Mouse (Mus musculus) retina, postnatal 7 days (tissue): ENCODE results near the gene 4921507P07Rik.
A peak's percentile ranks its signal among the peaks of the same experiment; 100 is the strongest.
"Not testable (repeated sequence)": the region's sequence is repeated elsewhere in the genome, so short reads cannot be mapped to it uniquely, and the experiment has no call there.

Experiments
- DNase-seq: peaks from one replicate; pipeline ENCODE4 v3.0.0-alpha.2; 2012; ENCODE audit warnings: low read depth, low spot score

4921507P07Rik gene

DNA sequence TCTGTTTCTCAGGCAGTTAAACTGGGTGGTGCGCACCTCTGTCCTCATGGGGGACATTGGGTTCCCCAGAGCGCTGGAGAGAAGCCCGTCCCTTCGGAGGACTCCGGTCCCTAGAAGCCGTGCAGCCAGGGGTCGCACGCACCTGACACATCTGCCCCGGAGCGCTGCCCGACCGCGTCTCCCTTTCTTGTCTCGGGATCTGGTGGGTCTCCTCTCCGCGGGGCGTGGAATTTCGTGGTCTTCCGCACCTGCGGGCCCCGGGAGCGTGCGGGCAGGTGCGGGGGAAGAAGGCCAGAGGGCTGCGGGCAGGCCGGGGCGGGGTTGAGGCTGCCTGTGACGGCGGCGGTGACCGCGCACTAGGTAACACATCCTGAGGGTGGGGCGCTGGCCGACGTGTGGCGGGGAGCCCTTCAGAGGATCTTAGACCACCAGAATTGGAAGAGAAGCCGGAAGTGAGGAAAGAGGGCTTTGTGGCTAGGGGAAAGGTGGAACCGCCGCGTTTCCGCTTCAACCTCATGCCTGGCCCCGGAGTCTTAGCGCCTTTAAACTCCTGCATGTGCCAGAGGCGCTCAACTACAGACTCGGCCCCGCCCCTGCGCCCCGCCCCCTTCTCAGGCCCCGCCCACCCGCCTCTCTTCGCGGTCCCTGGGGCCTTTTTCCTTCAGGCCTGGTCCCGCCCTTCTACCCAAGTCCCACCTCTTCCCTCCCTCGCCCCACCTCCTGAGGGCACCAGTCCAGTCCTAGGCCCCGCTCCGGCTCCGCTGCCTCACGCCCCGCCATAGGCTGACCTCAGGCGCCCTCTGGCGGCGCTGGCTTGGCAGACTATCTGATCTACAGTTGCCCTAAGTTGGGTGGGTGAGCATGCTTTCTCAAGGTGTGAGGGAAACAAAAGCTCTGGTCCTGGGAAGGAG, at the start of gene 4921507P07Rik:
TSS of gene 4921507P07Rik (minus strand) at position 332 of the 911 bp plus-strand sequence.
- DNase-seq, result peak; percentile 84

DNA sequence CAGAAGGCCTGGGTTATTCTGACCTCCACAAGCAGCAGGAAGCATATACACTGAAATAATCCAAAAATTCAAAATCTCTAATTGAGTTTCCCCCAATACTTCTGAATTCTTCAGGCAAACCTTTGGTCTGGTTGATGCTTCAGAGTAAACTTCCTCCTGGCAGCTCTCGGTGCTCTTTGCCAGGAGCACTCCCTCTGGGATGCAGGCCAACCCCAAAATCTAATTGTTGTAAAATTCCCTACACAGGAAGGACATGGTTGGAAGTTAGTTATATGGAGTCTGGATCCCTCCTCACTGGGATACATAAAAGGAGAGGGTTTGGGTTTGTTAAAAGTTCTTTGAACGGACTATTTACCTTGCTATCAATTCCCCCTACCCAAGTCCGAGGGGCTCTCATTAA, 48.3 kb upstream of the 4921507P07Rik start:
- no peak for DNase-seq

DNA sequence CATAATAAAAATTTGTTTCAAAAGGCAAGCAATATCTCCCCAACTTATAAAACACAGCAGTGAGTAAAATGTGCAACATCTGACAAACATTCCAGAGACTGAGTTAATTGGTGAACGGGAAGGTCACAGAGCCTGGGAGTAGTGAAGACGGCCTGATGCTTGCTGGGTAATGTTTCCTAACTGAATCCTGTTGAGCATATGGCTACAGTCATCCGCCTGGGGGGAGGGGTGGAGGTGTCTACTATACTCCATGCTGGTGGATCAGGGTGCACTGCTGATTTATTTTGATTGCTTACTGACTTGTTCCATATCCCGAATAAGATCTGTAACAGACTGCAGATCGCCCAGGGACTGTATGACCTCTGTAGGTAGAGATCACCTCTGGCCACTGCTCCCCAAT, 45.5 kb upstream of the 4921507P07Rik start:
- DNase-seq, result no peak

DNA sequence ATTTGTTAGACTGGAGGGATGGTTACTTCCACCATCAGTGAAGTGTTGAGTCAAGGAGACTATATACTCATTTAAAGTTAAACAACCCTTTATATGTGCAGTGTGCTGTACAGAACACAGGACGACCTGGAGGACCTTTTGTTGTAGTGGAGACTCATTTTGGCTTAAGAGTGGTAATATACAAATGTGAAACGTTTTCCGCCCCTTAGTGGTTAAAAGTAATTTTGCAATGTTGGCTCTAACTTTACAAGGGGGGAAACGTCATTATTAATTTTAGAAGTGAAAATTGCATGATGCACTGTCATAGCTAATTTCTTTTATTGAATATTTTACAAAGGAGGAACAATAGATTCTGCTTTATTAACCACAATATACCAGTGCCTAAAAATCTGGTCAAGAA, 43.9 kb upstream of the 4921507P07Rik start:
- DNase-seq, result no peak

DNA sequence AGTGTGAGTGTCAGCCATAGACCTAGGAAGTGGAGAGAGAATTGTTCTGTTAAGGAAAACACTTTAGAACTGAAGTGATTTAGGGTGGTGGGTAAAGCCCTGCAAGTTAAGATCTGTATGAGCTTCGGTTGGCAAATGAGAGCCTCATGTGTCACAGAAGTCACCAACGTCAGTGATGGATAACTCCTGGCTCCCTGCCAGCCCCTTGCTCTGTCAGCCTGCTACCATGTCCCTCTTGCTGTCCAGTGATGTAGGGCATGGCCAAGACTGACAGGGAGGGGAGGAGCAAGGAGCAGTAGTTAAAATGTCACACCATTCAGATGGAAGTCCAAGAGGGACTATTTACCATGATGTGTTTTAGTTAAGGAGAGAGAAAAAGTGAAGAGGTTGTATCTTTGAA, 43.2 kb upstream of the 4921507P07Rik start:
- no peak for DNase-seq

DNA sequence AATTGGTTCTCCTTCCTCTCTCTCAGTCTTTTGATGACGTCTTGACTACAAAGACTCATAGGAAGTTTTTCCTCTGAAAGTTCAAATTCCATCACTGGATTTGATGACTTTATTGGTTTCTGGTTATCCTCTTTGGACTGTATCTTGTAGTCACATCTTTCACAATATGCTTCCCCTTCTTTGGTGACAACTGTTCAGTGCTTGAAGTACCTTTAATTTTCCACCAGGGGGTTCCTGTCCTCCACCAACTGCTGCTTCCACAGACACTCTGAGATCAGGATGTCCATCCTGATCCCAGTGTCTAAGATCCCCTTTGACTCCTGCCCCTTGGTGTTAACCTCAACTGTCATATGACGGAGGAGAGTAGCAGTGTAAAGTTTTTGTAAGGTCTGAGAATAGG, 29.7 kb upstream of the 4921507P07Rik start:
- DNase-seq, result not testable (repeated sequence)

DNA sequence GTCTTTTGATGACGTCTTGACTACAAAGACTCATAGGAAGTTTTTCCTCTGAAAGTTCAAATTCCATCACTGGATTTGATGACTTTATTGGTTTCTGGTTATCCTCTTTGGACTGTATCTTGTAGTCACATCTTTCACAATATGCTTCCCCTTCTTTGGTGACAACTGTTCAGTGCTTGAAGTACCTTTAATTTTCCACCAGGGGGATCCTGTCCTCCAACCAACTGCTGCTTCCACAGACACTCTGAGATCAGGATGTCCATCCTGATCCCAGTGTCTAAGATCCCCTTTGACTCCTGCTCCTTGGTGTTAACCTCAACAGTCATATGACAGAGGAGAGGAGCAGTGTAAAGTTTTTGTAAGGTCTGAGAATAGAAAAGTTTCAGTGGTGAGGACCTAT, 21.8 kb upstream of the 4921507P07Rik start:
- DNase-seq, result not testable (repeated sequence)

DNA sequence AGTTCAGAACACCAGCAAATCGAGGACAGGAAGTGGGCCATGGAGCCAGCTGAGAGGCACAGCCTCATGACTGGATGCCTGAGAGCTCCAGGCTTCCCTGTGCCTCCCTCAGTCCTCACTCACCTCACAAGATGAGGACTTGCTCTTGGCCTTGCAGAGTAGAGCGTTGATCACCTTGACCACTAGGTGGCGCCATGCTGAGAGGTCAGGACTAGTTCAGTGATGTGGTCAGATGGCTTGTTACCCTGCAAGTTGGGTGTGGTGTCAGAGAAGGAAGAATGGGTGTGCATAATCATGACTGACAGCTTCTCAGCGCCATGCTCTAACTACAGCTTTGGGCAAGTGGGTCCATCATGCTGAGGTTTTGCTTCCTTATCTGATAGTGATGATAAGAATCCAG, 5.2 kb upstream of the 4921507P07Rik start:
- DNase-seq, result peak; percentile 28

DNA sequence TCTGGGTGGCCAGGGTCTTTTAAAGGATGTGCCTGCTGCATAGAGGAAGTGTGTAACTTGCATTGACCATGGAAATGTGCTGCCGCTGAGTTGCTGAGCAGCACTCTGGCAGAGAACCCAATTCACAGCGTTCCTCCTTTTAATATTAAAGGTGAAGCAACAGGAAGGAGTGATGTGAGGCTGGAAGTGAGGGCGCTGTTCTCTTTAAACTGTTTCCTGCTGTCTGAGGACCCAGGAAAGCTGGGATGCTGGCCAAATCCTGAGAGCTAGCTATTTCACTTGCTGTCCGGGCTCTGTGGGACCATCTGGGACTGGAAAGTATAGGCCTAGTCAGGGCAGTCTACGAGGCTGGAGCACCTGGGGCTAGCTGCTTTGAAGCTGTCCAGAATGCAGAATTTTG, 2.1 kb upstream of the 4921507P07Rik start:
- no peak for DNase-seq

DNA sequence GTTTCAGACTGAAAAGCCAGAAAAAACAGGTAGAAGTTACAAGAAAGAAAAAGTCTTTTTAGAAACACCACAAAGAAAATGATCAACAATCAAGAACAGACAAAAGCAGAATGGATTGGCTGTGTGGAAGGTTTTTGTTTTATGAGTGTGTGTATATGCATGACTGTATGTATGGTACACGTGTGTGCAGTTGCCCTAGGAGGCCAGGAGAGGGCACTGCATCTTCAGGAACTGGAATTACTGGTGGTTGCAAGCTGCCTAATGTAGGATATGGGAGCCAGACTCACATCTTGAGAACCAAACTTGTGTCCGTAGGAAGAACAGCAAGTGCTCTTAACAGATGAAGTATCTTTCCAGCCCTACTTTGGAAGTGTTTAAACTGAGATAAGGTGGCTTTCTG, 2.1 kb downstream of the 4921507P07Rik start:
- DNase-seq, result no peak

DNA sequence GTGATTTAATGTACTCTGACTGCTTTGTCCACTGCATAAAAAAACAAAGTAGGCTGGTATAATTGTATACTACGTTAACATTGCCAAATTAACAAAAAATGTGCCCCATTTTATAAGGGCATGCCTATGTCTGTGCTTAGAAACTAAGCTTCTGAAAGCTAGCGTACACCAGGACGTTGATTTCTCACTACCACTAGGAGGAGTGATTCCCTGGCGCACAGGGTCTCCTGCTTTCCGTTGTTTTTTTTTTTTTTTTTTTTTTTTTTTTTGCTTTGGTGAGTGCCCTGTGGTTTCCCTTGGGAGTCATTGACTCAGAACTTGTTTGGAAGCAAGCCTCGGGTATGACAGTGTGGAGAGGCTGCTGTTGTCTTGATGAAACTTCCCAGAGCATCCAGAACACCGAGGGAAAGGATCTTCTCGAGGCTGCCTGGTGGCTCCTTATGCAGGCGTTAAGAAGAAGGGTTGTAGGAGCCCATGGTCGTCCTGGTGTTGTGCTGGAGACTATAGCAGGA, 3.0 kb downstream of the 4921507P07Rik start:
- no peak for DNase-seq

DNA sequence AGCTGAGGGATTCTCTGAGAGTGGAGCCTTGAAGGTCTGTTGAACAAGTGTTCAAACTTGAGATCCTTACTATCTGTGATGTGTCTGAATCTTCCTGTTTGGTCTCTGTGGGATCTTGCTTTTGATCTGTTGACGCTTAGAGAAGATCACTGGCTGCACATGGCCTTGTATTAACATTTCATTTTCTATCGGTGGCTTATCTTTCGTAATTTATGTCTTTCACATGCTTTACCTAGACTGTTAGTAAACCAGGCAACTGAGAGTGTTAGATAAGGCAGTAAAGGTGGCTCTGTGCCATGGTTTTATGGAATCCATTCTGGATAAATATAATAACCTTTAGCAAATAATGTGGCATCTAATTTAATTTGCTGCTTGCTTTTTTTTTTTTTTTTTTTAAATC, 6.2 kb downstream of the 4921507P07Rik start:
- no peak for DNase-seq

DNA sequence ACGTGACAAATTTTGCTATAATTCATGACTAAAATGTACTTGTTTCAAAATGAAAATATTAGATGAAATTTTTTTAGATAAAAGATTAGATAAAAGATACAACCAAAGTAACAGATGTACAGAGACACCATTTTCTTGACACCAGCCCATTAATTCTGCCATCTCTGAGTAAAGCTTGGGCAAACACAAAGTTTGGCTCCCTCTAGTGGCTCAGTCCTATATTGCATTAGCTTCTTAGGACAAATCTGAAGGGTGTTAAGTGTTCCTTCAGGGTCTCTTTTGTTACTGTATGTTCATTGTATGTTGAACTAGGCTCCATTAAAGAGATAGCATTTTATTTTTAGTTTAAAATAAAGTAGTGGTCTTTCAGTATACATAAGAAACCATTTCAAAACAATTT, 8.2 kb downstream of the 4921507P07Rik start:
- DNase-seq, result peak; percentile 71

DNA sequence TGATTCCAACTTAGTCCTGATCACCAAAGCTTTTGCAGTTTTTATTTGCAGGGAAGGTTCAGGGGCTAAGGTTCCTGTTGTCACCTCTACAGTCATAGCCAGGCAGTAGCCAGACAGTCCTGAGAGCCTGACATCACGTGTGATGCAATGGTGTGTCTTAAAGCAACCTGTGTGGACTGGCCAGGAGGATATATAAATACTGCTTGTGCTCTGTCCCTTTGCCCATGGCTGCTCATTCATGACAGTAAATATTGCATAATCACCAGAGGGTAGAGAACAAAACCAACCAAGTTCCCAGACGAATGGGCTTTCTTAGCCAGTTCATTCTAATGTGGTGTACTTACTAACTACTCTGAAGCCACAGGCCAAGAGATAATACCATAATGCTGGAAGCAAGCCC, 9.0 kb downstream of the 4921507P07Rik start:
- no peak for DNase-seq

DNA sequence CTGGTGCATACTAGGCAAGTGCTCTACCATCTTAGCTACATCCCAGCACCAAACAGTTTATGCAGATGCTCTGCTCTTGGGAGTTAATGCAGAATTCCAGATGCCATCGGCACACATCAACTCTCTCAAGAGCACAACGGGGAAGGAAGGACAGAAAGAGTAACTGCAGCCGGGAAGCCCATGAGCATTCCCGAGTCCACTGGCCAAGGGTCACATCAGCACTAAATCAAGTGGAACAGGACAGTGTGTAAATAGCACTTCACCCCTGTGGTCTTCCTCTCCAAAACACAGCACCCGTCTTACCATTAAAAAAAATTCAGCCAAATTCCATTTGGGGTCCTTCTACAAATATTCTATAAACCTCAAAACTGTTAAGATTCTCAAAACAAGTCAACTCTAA, 10.1 kb downstream of the 4921507P07Rik start:
- DNase-seq, result no peak

DNA sequence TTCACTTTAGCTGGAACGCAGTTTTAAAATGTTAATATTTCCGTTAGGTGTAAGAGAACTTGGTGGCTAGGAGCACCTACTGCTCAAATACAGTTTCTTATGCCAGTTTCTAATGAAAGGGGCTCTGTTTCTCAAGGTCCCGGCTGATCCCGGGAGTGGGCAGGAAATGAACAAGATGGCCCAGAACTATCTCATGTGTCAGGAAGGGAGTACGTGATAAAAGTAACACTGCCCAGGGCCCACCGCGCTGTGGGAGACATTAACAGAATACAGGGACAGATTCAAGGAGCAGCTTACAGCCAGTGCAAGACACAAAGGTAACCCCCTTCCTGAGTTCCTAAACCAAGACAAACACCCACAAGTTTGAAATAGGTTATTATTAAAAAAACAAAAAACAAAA, 10.7 kb downstream of the 4921507P07Rik start:
- DNase-seq, result no peak

DNA sequence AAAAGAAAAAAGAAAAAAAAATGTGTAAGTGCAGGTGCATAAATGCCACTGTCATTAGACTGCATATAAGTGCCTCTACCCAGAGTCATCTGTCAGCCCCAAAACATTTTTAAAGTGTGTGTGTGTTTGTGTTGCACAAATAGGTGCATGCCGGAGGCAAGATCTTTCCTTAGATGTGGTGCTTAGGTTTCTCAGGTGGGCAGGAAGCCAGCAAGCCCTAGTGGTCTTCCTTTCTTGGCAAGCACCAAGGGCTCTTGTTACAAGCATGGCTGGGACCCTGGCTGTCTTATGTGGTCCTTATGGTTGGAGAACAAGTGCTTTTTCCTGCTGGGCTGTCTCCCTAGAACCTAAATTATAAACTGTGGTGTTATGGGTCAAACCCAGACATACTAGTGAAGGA, 24.8 kb downstream of the 4921507P07Rik start:
- no peak for DNase-seq

DNA sequence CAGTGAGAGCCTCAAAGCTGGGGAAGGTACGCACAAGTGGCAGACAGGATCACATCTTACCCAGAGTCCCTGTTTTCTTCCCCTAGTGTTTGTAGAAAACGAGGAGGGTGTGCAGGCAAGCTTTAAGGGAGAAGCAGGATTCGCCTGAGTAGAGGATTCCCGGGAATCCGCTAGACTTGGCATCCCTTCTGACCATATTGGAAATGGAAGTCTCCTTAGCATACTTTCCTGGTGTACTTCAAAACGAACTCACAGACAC, 29.5 kb downstream of the 4921507P07Rik start:
- DNase-seq, result no peak

DNA sequence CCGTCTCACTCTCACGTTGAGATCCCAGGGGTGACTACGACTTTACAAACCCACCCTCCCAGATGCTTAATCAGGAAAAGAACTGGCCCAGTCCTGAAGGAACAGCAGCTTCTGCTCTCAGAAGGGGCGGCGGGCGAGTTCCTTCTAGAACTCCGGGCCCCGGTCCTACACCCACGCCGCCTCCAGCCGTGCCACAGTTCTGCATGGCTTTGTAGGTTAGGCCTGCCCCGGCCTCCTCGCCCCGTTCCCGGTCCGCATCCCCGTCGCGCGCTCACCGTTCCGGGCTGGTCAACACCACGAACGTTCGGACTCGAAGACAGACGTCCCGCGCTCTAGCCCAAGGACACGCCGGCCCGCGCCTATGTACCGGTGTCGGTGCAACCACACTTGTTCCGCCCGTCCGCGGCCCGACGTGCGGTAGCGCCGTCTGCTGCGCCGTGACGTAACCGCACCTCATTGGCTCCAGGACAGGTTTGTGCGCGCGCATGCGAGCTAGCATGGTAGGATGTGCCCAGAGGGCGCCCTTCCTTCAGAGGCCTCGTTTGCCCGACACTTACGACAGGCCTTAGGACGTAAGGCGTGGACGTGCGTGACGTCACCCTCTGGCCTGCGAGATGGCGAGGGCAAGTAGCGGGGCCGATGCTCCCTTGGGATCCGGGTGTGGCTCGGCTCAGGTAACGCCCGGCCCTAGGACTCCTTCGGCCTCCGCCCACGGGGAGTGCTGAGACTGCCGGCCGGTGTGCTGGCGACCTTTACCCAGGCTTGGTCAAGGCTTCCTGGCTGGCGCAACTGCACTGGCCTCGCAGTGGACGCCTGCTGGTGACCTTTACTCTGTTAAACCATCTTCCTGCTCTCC, 30.1 kb downstream of the 4921507P07Rik start, which contains the start of gene Cycs:
TSS of gene Cycs (minus strand) at position 398 of the 856 bp plus-strand sequence.
- peak; percentile 100 for DNase-seq

DNA sequence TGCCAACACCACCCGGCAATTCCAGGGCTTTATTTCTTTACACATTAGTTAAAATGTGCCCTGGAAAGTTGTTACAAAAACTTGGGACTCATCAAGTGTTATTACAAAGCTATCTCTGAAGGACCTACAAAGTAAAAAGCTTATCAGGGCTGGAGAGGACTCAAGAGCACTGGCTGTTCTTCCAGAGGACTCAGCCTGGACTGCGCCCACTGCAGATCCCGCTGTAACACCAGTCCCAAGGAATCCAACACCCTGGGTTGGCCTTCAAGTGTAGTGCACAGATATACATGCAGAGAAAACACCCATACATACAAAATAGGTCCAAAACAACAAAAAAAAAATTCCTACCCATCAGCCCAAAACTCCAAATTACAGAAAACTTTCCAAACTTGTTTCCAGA, 32.8 kb downstream of the 4921507P07Rik start:
- no peak for DNase-seq

DNA sequence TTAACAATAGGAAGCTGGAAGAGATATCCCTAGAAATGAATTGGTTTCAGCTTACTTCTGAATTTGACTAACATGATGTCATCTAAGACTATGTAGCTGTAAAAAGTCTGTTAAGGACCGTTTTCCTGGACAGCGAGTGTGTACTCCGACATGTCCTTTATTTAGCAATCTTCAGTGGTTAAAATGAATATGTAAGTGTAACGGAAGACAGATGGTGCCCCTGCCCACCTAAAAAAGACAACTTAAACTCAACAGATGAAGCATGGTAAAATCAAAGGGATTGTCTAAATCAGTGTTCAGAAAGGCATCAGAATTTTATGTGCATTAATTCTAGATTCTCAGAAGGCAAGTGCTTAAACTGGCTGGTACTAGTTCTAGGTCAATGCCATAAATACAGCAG, 34.0 kb downstream of the 4921507P07Rik start:
- DNase-seq, result no peak

DNA sequence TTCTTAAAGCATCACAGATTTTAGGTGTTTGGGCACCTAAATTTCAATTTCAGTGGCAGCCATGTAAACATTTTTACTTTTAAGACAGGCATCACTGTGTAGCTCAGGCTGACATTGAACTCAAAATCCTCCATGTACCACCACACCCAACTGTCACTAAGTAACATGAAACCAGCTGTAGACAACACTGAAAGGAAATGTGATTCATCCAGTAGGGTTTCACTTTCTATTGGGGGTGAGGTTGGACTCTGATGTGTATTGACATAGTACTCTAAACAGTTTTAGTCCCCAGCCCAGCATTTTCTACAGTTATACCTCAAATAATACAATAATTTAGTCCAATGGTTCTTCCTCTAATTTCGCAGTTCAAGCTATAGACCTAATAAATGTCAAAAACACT, 35.7 kb downstream of the 4921507P07Rik start:
- DNase-seq, result no peak

DNA sequence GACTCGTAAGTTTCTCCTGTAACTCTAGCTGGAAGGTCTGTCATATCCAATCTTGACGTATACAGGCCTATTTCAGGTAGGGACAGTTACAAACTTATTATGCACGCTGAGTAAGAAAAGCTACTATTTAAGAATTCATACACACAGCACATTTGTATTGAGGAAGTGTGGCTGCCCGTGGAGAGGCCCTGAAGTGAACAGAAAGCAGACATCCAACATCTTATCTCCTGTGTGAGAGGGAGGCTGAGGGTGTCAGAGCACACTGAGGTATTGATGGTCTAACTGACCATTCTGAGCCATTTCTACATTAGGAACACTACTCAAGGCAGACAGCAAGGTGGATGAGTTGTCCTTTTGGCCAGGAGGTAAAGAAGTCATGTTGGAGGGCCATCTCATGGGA, 37.6 kb downstream of the 4921507P07Rik start:
- no peak for DNase-seq
